Comparison of ENCODE assay signal across 10 mouse cellular contexts in the genomic region with DNA sequence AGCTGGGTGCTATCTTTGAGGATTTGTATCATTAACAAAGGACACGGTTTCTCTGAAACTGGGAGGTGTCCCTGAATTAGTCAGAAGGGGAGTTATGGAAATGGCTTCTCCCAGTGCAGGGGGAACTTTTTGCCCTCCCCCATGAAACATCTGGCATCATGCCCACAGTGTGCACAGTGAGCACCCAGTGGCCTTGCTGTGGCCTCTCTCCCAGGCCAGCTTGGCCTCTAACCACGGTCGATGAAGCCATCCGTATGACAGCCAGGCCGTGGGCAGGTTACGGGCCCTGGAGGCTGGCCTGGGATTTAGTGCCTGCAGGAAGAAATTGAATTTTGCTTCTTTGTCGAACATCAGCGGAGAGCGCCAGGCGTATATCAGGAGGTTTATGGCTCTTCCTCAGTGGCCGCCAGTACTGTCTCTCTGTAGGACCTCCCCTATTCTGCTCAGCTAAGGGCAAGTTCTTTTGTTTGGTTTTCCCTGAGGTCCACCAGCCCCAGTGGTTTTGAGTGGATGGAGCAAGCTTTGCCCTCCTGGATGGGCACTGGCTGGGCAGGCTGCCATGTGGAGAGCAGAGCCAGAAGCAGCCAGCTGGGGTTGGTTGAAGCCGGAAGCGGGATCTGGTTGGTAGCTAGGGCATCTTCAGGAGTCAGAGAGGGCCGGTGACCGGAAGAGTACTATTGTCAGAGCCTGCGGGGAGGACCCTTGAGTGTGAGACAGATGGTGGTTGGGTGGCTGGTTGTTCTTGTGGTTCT. TPM values are rescaled to one million over a fixed set of nuclear protein-coding genes. Genes with fewer than 3 reads are reported as not detected.
DNase-seq lines count a peak whose midpoint lies in the region; ATAC-seq and TF ChIP-seq lines count a peak whose summit lies in the region.
"Had no signal": no experiment of that assay in that cellular context is flagged by ENCODE, and none has a peak within 500 bp of the region (broad histone marks: within the 10 kb centered on the region; RNA-seq: fewer than 3 reads in every experiment).

No protein-coding gene starts in this region.

- WGBS in forebrain, embryonic 15.5 days: 83% methylated on average over 16 of the region's 16 CpGs
- 87% methylated on average over 16 of the region's 16 CpGs for WGBS in forebrain, embryonic 11.5 days
- 72% methylated on average over 16 of the region's 16 CpGs for WGBS in neural tube, embryonic 12.5 days
- 43% methylated on average over 16 of the region's 16 CpGs for WGBS in hindbrain, postnatal 0 days
- WGBS in stomach, postnatal 0 days: 81% methylated on average over 16 of the region's 16 CpGs

- H3K4me2 ChIP-seq in forebrain, embryonic 15.5 days (replicated peaks): no peak overlapping the region
- no peak overlapping the region for H3K4me2 ChIP-seq in forebrain, embryonic 11.5 days (ENCODE audit: low read depth, low read length, severe bottlenecking)
- H3K4me2 ChIP-seq in neural tube, embryonic 12.5 days (replicated peaks): no peak overlapping the region
- H3K4me2 ChIP-seq in hindbrain, postnatal 0 days (ENCODE audit: low read depth, low read length): no peak overlapping the region
- H3K4me2 ChIP-seq in stomach, postnatal 0 days (replicated peaks; ENCODE audit: low read depth): no peak overlapping the region
- H3K4me2 ChIP-seq: liver, embryonic 11.5 days had no signal

- peak; percentile 30; the same call in 1 of the 2 replicates for ATAC-seq in forebrain, embryonic 15.5 days (replicated peaks)
- ATAC-seq in forebrain, embryonic 11.5 days (replicated peaks; ENCODE audit: low FRiP score): no peak
- no peak for ATAC-seq in neural tube, embryonic 12.5 days (ENCODE audit: low FRiP score, low read depth)
- peak; percentile 77 for ATAC-seq in hindbrain, postnatal 0 days
- 0 out of 2 replicates have a peak, but pooled peaks have one; percentile 36 for ATAC-seq in stomach, postnatal 0 days (ENCODE audit: low FRiP score, low TSS enrichment)

- no peaks in the 10 kb centered on the region for H3K9me3 ChIP-seq in forebrain, embryonic 15.5 days
- no peaks in the 10 kb centered on the region for H3K9me3 ChIP-seq in forebrain, embryonic 11.5 days (ENCODE audit: control insufficient read depth, low read length)
- no peaks in the 10 kb centered on the region for H3K9me3 ChIP-seq in neural tube, embryonic 12.5 days
- no peaks in the 10 kb centered on the region for H3K9me3 ChIP-seq in hindbrain, postnatal 0 days (ENCODE audit: low read length)
- no peaks in the 10 kb centered on the region for H3K9me3 ChIP-seq in stomach, postnatal 0 days (ENCODE audit: control insufficient read depth, low read length)
- H3K9me3 ChIP-seq: heart, embryonic 10.5 days had no signal

- H3K27ac ChIP-seq in forebrain, embryonic 15.5 days (replicated peaks): peak overlapping the region; percentile 78
- no peak overlapping the region for H3K27ac ChIP-seq in forebrain, embryonic 11.5 days (ENCODE audit: low read depth, low read length)
- 0 out of 2 replicates have a peak overlapping the region, but pooled peaks have one; percentile 46 for H3K27ac ChIP-seq in neural tube, embryonic 12.5 days
- peak overlapping the region; percentile 64; the same call in 1 of the 2 replicates for H3K27ac ChIP-seq in hindbrain, postnatal 0 days
- H3K27ac ChIP-seq in stomach, postnatal 0 days (replicated peaks): no peak overlapping the region
- H3K27ac ChIP-seq: heart, embryonic 10.5 days had no signal

- H3K4me1 ChIP-seq in forebrain, embryonic 15.5 days: peaks cover 67% of the 10 kb centered on the region
- H3K4me1 ChIP-seq in forebrain, embryonic 11.5 days (replicated peaks; ENCODE audit: control insufficient read depth, insufficient read depth, low read length): no peaks in the 10 kb centered on the region; the same call in 1 of the 2 replicates
- peaks cover 26% of the 10 kb centered on the region for H3K4me1 ChIP-seq in neural tube, embryonic 12.5 days
- H3K4me1 ChIP-seq in hindbrain, postnatal 0 days (ENCODE audit: insufficient read depth, low read length): peaks cover 24% of the 10 kb centered on the region
- H3K4me1 ChIP-seq in stomach, postnatal 0 days (replicated peaks; ENCODE audit: control insufficient read depth, insufficient read depth): no peaks in the 10 kb centered on the region

- H3K36me3 ChIP-seq in forebrain, embryonic 15.5 days: peaks cover 8% of the 10 kb centered on the region
- H3K36me3 ChIP-seq in forebrain, embryonic 11.5 days (ENCODE audit: control insufficient read depth, insufficient read depth, low read length): no peaks in the 10 kb centered on the region
- H3K36me3 ChIP-seq in neural tube, embryonic 12.5 days: peaks cover 12% of the 10 kb centered on the region; the same call in 1 of the 2 replicates
- H3K36me3 ChIP-seq in hindbrain, postnatal 0 days (ENCODE audit: insufficient read depth, low read length): peaks cover 3% of the 10 kb centered on the region; the same call in 1 of the 2 replicates
- no peaks in the 10 kb centered on the region for H3K36me3 ChIP-seq in stomach, postnatal 0 days (ENCODE audit: control insufficient read depth, insufficient read depth, low read length)
- H3K36me3 ChIP-seq: heart, embryonic 10.5 days had no signal

- no peak overlapping the region for H3K9ac ChIP-seq in forebrain, embryonic 15.5 days (replicated peaks)
- no peak overlapping the region for H3K9ac ChIP-seq in forebrain, embryonic 11.5 days (ENCODE audit: low read length)
- H3K9ac ChIP-seq in neural tube, embryonic 12.5 days: no peak overlapping the region
- H3K9ac ChIP-seq in hindbrain, postnatal 0 days (replicated peaks; ENCODE audit: low read length): no peak overlapping the region
- no peak overlapping the region for H3K9ac ChIP-seq in stomach, postnatal 0 days (ENCODE audit: low read length)

- TF ChIP-seq EP300 in stomach, postnatal 0 days (optimal IDR thresholded peaks at IDR 0.05): no peak

- DNase-seq in forebrain, embryonic 11.5 days (ENCODE audit: low spot score): no peak
- no peak for DNase-seq in neural tube, embryonic 10.5 days (ENCODE audit: extremely low spot score, low spot score)
- DNase-seq in hindbrain, postnatal 0 days (ENCODE audit: low spot score): peak; percentile 81
- no peak for DNase-seq in stomach, postnatal 0 days (ENCODE audit: low spot score)
- DNase-seq in natural killer cell, adult 2 months (ENCODE audit: low spot score in 2 of 2): no peak
- no peak for DNase-seq in testis, postnatal 10 days (ENCODE audit: low spot score)

- TF ChIP-seq CTCF in hindbrain, postnatal 0 days (IDR thresholded peaks at IDR 0.05; ENCODE audit: low read depth): no peak
- no peak for TF ChIP-seq CTCF in stomach, postnatal 0 days (IDR thresholded peaks at IDR 0.05; ENCODE audit: low read depth)

- no peaks in the 10 kb centered on the region for H3K27me3 ChIP-seq in forebrain, embryonic 15.5 days
- H3K27me3 ChIP-seq in forebrain, embryonic 11.5 days (ENCODE audit: control insufficient read depth, insufficient read depth, low read length): peaks cover under 1% of the 10 kb centered on the region; the same call in 1 of the 2 replicates
- 0 out of 2 replicates have a peak, but pooled peaks cover 3% of the 10 kb centered on the region for H3K27me3 ChIP-seq in neural tube, embryonic 12.5 days (replicated peaks)
- H3K27me3 ChIP-seq in hindbrain, postnatal 0 days (ENCODE audit: insufficient read depth, low read length): no peaks in the 10 kb centered on the region
- H3K27me3 ChIP-seq in stomach, postnatal 0 days (ENCODE audit: control insufficient read depth, insufficient read depth, low read length): no peaks in the 10 kb centered on the region

- H3K4me3 ChIP-seq in forebrain, embryonic 15.5 days: no peak overlapping the region
- no peak overlapping the region for H3K4me3 ChIP-seq in forebrain, embryonic 11.5 days (ENCODE audit: low read depth, low read length)
- H3K4me3 ChIP-seq in neural tube, embryonic 12.5 days: no peak overlapping the region
- no peak overlapping the region for H3K4me3 ChIP-seq in hindbrain, postnatal 0 days (ENCODE audit: low read length)
- no peak overlapping the region for H3K4me3 ChIP-seq in stomach, postnatal 0 days (ENCODE audit: low read depth, low read length)

RNA-seq across cellular contexts. Expression of gene Adgrb2, which starts 9.4 kb away (rescaled TPM):
- polyA plus RNA-seq in forebrain, embryonic 15.5 days (2015; fragmentation: Nextera tagmentation; extraction: Ambion mirVana): 12.9 and 13.2 TPM in 2 replicates
- 3.6 and 8.2 TPM in 2 replicates for polyA plus RNA-seq in forebrain, embryonic 11.5 days (2014; fragmentation: Nextera tagmentation; extraction: Ambion mirVana)
- polyA plus RNA-seq in neural tube, embryonic 12.5 days (2016; fragmentation: Nextera tagmentation; extraction: Ambion mirVana): 9.1 and 11.1 TPM in 2 replicates
- total RNA-seq in hindbrain, postnatal 0 days (2014; rRNA removed): 306 and 313 TPM in 2 replicates
- 14.3 and 15.9 TPM in 2 replicates for polyA plus RNA-seq in hindbrain, postnatal 0 days (2015; fragmentation: Nextera tagmentation; extraction: Ambion mirVana)
- 0.49 and 0.83 TPM in 2 replicates for polyA plus RNA-seq in stomach, postnatal 0 days (2015; fragmentation: Nextera tagmentation; extraction: Ambion mirVana)

RNA-seq across cellular contexts. Expression of gene Col16a1, which starts 53.5 kb away (rescaled TPM):
- polyA plus RNA-seq in forebrain, embryonic 15.5 days (2015; fragmentation: Nextera tagmentation; extraction: Ambion mirVana): 4.6 and 5.1 TPM in 2 replicates
- 5.9 and 6.3 TPM in 2 replicates for polyA plus RNA-seq in forebrain, embryonic 11.5 days (2014; fragmentation: Nextera tagmentation; extraction: Ambion mirVana)
- 12.7 and 12.8 TPM in 2 replicates for polyA plus RNA-seq in neural tube, embryonic 12.5 days (2016; fragmentation: Nextera tagmentation; extraction: Ambion mirVana)
- total RNA-seq in hindbrain, postnatal 0 days (2014; rRNA removed): 19.9 and 21.5 TPM in 2 replicates
- 13.1 and 13.8 TPM in 2 replicates for polyA plus RNA-seq in hindbrain, postnatal 0 days (2015; fragmentation: Nextera tagmentation; extraction: Ambion mirVana)
- polyA plus RNA-seq in stomach, postnatal 0 days (2015; fragmentation: Nextera tagmentation; extraction: Ambion mirVana): 47.7 and 51.6 TPM in 2 replicates

Comparison
In these comparisons a context has a peak if more than half of its experiments do, and no peak if none do; other contexts are left out.
1. ATAC-seq: peak in forebrain, embryonic 15.5 days (single experiment), hindbrain, postnatal 0 days (single experiment) and stomach, postnatal 0 days (single experiment); none in forebrain, embryonic 11.5 days (single experiment) and neural tube, embryonic 12.5 days (single experiment).
2. H3K27ac ChIP-seq: peak in forebrain, embryonic 15.5 days (single experiment), neural tube, embryonic 12.5 days (single experiment) and hindbrain, postnatal 0 days (single experiment); none in forebrain, embryonic 11.5 days (single experiment) and stomach, postnatal 0 days (single experiment).